Mouse (Mus musculus): ENCODE measurements at regions not wholly inside any gene's neighbourhood (a gene's known extent, or its start where the extent isn't known, plus 50 kb on each side); places are given as distances from the start of the nearest gene placed in this dataset.
A peak's percentile ranks its signal among the peaks of the same experiment; 100 is the strongest.

- no peak for DNase-seq
Observed at GRCm38 (mm10) chr14:46316521-46316920, 62.7 kb upstream of the Gm15217 start.

- DNase-seq: peak; percentile 7
Observed at GRCm38 (mm10) chr14:46317406-46318045, 61.7 kb upstream of the Gm15217 start.

GRCm38 (mm10) chr14:46328064-46328463 is 51.1 kb upstream of the Gm15217 start:
- no peak for DNase-seq
